Mouse (Mus musculus): ENCODE data around the gene Bicral. TPM values are rescaled to one million over a fixed set of nuclear protein-coding genes. Genes with fewer than 3 reads are reported as not detected.

Gene Bicral
- total RNA-seq (2021): 10 to 100 TPM; 61.5 to 65.7 TPM
- long read RNA-seq, full-length matches to known transcripts: 1 of 49 reads
- long read RNA-seq, partial matches to known transcripts: 23 of 49 reads
- long read RNA-seq, other reads (novel, unspliced or antisense): 25 of 49 reads

GRCm38 (mm10) chr17:46857903-46858748 lies at the start of gene Bicral:
Bicral (minus strand) TSS chr17:46858482.
- DNase-seq (ENCODE audit: low spot score in 2 of 2): peak; percentile 39 to 69

- peak; percentile 36 to 82 for DNase-seq (ENCODE audit: low spot score in 2 of 2)
Observed at GRCm38 (mm10) chr17:46903876-46904490, 45.7 kb upstream of the Bicral start.

GRCm38 (mm10) chr17:46900941-46901340 lies 42.7 kb upstream of the Bicral start:
- no peak for DNase-seq (ENCODE audit: low spot score in 2 of 2)

- DNase-seq (ENCODE audit: low spot score in 2 of 2): no peak
Observed at GRCm38 (mm10) chr17:46897221-46897950, 39.1 kb upstream of the Bicral start.

GRCm38 (mm10) chr17:46895426-46895825 lies 37.1 kb upstream of the Bicral start:
- DNase-seq (ENCODE audit: low spot score in 2 of 2): no peak

GRCm38 (mm10) chr17:46890843-46891594 lies 32.7 kb upstream of the Bicral start:
- peak in 1 of 2 experiments; percentile 34 for DNase-seq (ENCODE audit: low spot score in 2 of 2)

GRCm38 (mm10) chr17:46890116-46890815 lies 32.0 kb upstream of the Bicral start, which contains the start of gene Tbcc:
Tbcc (plus strand) TSS chr17:46890684.
- DNase-seq (ENCODE audit: low spot score in 2 of 2): peak; percentile 96 to 98

- DNase-seq (ENCODE audit: low spot score in 2 of 2): peak; percentile 60 to 76
Observed at GRCm38 (mm10) chr17:46889450-46890084, 31.3 kb upstream of the Bicral start.

- peak in 1 of 2 experiments; percentile 70 for DNase-seq (ENCODE audit: low spot score in 2 of 2)
Observed at GRCm38 (mm10) chr17:46888511-46889212, 30.4 kb upstream of the Bicral start.

GRCm38 (mm10) chr17:46885910-46886643 lies 27.8 kb upstream of the Bicral start:
- DNase-seq (ENCODE audit: low spot score in 2 of 2): no peak

- no peak for DNase-seq (ENCODE audit: low spot score in 2 of 2)
Observed at GRCm38 (mm10) chr17:46885218-46885909, 27.1 kb upstream of the Bicral start.

GRCm38 (mm10) chr17:46884766-46885165 lies 26.5 kb upstream of the Bicral start:
- no peak for DNase-seq (ENCODE audit: low spot score in 2 of 2)

- DNase-seq (ENCODE audit: low spot score in 2 of 2): no peak
Observed at GRCm38 (mm10) chr17:46883107-46883506, 24.8 kb upstream of the Bicral start.

GRCm38 (mm10) chr17:46881728-46882127 lies 23.4 kb upstream of the Bicral start:
- no peak for DNase-seq (ENCODE audit: low spot score in 2 of 2)

- no peak for DNase-seq (ENCODE audit: low spot score in 2 of 2)
Observed at GRCm38 (mm10) chr17:46880322-46880721, 22.0 kb upstream of the Bicral start.

GRCm38 (mm10) chr17:46879841-46880311 lies 21.6 kb upstream of the Bicral start:
- no peak for DNase-seq (ENCODE audit: low spot score in 2 of 2)

GRCm38 (mm10) chr17:46877061-46877460 lies 18.8 kb upstream of the Bicral start:
- DNase-seq (ENCODE audit: low spot score in 2 of 2): no peak
